Mouse (Mus musculus) CH12.LX (cell line): ENCODE data around the gene Sirt5. TPM values are rescaled to one million over a fixed set of nuclear protein-coding genes. Genes with fewer than 3 reads are reported as not detected.

ENCODE experiments used
- DNase-seq: peaks from one replicate; pipeline ENCODE4 v3.0.0-alpha.2; 2013; ENCODE audit errors: extremely low read depth
- H3K27ac ChIP-seq: 2 replicates; pipeline ENCODE4 v1.5.1; 2012; ENCODE audit warnings: low read depth, mild to moderate bottlenecking, control low read depth, moderate library complexity; ENCODE audit not compliant: insufficient read depth
- H3K27me3 ChIP-seq: replicated peaks from 2 replicates; pipeline ENCODE3; 2012; ENCODE audit warnings: inconsistent platforms
- H3K36me3 ChIP-seq, 2 experiments: replicated peaks in 1 of 2; 2 replicates each; pipeline versions ENCODE3 to v1.6.1; 2012; ENCODE audit warnings: inconsistent platforms in 1 of 2, low read length in 1 of 2, mild to moderate bottlenecking in 1 of 2, mixed read lengths in 1 of 2, moderate library complexity in 1 of 2; ENCODE audit not compliant: control insufficient read depth in 1 of 2, insufficient read depth in 1 of 2
- H3K4me1 ChIP-seq, 2 experiments: 2 replicates each; pipeline ENCODE4 v1.6.1; 2012; ENCODE audit warnings: inconsistent platforms in 1 of 2, moderate library complexity in 1 of 2; ENCODE audit not compliant: insufficient read depth in 2 of 2, control insufficient read depth in 1 of 2
- H3K4me2 ChIP-seq: 2 replicates; pipeline ENCODE4 v1.6.1; 2012; ENCODE audit warnings: low read depth, mild to moderate bottlenecking, control low read depth; ENCODE audit not compliant: poor library complexity, insufficient read depth, severe bottlenecking
- H3K4me3 ChIP-seq, 3 experiments: fragments of 150-350 bp in 1 of 3; sonication (generic) in 1 of 3; replicated peaks in 1 of 3; 2 replicates each; pipeline versions ENCODE3 to v1.5.1; 2011 to 2012; ENCODE audit warnings: low read depth in 2 of 3, low read length in 2 of 3, mild to moderate bottlenecking in 2 of 3, moderate library complexity in 2 of 3, control low read depth in 1 of 3, improper control_type of control experiment in 1 of 3, inconsistent platforms in 1 of 3, mixed read lengths in 1 of 3; ENCODE audit not compliant: poor library complexity in 1 of 3
- H3K79me2 ChIP-seq: replicated peaks from 2 replicates; pipeline ENCODE4 v1.6.1; 2012; ENCODE audit warnings: mild to moderate bottlenecking, moderate library complexity; ENCODE audit not compliant: control insufficient read depth, poor library complexity, insufficient read depth, severe bottlenecking; ENCODE audit errors: extremely low read depth
- H3K9ac ChIP-seq: 2 replicates; pipeline ENCODE4 v1.6.1; 2012; ENCODE audit warnings: low read depth, mild to moderate bottlenecking, control low read depth, moderate library complexity; ENCODE audit not compliant: insufficient read depth
- H3K9me3 ChIP-seq: replicated peaks from 2 replicates; pipeline ENCODE3; 2012; ENCODE audit warnings: low read length, inconsistent platforms, mixed read lengths
- BHLHE40 ChIP-seq: IDR thresholded peaks from 2 replicates; pipeline ENCODE4 v1.6.1; 2011; ENCODE audit warnings: mild to moderate bottlenecking, low read depth, low read length, improper control_type of control experiment
- CHD1 ChIP-seq: IDR thresholded peaks from 2 replicates; pipeline ENCODE4 v1.6.1; 2012; ENCODE audit warnings: low read depth, low read length, improper control_type of control experiment, inconsistent platforms
- E2F4 ChIP-seq: IDR thresholded peaks from 2 replicates; pipeline ENCODE4 v1.6.1; 2011; ENCODE audit warnings: low read depth, low read length, improper control_type of control experiment; ENCODE audit not compliant: insufficient replicate concordance
- ELF1 ChIP-seq: IDR thresholded peaks from 2 replicates; pipeline ENCODE4 v1.6.1; 2014; ENCODE audit warnings: low read depth, mild to moderate bottlenecking, inconsistent platforms, low read length, improper control_type of control experiment
- EP300 ChIP-seq: IDR thresholded peaks from 2 replicates; pipeline ENCODE4 v1.6.1; 2011; ENCODE audit warnings: low read length, improper control_type of control experiment
- ETS1 ChIP-seq: conservative IDR thresholded peaks from 2 replicates; pipeline ENCODE4 v1.6.1; 2012; ENCODE audit warnings: low read depth, mild to moderate bottlenecking, inconsistent platforms, low read length, improper control_type of control experiment, moderate library complexity
- GABPA ChIP-seq: IDR thresholded peaks from 2 replicates; pipeline ENCODE4 v1.6.1; 2012; ENCODE audit warnings: low read depth, low read length, improper control_type of control experiment, inconsistent platforms; ENCODE audit not compliant: insufficient replicate concordance
- HCFC1 ChIP-seq: IDR thresholded peaks from 2 replicates; pipeline ENCODE4 v1.6.1; 2012; ENCODE audit warnings: low read depth, mild to moderate bottlenecking, inconsistent platforms, low read length, improper control_type of control experiment
- IRF4 ChIP-seq: IDR thresholded peaks from 2 replicates; pipeline ENCODE4 v1.6.1; 2014; ENCODE audit warnings: low read depth, mild to moderate bottlenecking, inconsistent platforms, low read length, improper control_type of control experiment
- KAT2A ChIP-seq: IDR thresholded peaks from 2 replicates; pipeline ENCODE4 v1.6.1; 2012; ENCODE audit warnings: low read length, improper control_type of control experiment, inconsistent platforms; ENCODE audit not compliant: insufficient replicate concordance
- MAFK ChIP-seq: IDR thresholded peaks from 2 replicates; pipeline ENCODE4 v1.6.1; 2011; ENCODE audit warnings: low read length, improper control_type of control experiment; ENCODE audit not compliant: insufficient replicate concordance
- MAX ChIP-seq: IDR thresholded peaks from 2 replicates; pipeline ENCODE4 v1.6.1; 2011; ENCODE audit warnings: low read length, improper control_type of control experiment
- MAZ ChIP-seq: IDR thresholded peaks from 2 replicates; pipeline ENCODE4 v1.6.1; 2012; ENCODE audit warnings: low read depth, mild to moderate bottlenecking, inconsistent platforms, low read length, improper control_type of control experiment, moderate library complexity
- MXI1 ChIP-seq: IDR thresholded peaks from 2 replicates; pipeline ENCODE4 v1.6.1; 2011; ENCODE audit warnings: mild to moderate bottlenecking, low read depth, low read length, improper control_type of control experiment
- NELFE ChIP-seq: IDR thresholded peaks from 2 replicates; pipeline ENCODE4 v1.6.1; 2011; ENCODE audit warnings: low read depth, low read length, improper control_type of control experiment
- NRF1 ChIP-seq: IDR thresholded peaks from 2 replicates; pipeline ENCODE4 v1.6.1; 2014; ENCODE audit warnings: low read depth, mild to moderate bottlenecking, inconsistent platforms, low read length, improper control_type of control experiment, moderate library complexity
- PAX5 ChIP-seq: IDR thresholded peaks from 2 replicates; pipeline ENCODE4 v1.6.1; 2012; ENCODE audit warnings: low read length, inconsistent platforms, mixed read lengths
- POLR2A ChIP-seq: IDR thresholded peaks from 2 replicates; pipeline ENCODE4 v1.6.1; 2011; ENCODE audit warnings: low read depth, mild to moderate bottlenecking, improper control_type of control experiment, low read length
- RAD21 ChIP-seq: IDR thresholded peaks from 2 replicates; pipeline ENCODE4 v1.6.1; 2011; ENCODE audit warnings: low read depth, mild to moderate bottlenecking, low read length, improper control_type of control experiment, moderate library complexity
- SIN3A ChIP-seq: IDR thresholded peaks from 2 replicates; pipeline ENCODE4 v1.6.1; 2012; ENCODE audit warnings: low read length, improper control_type of control experiment, inconsistent platforms
- SMC3 ChIP-seq: IDR thresholded peaks from 2 replicates; pipeline ENCODE4 v1.6.1; 2011; ENCODE audit warnings: low read depth, low read length, improper control_type of control experiment
- UBTF ChIP-seq: IDR thresholded peaks from 2 replicates; pipeline ENCODE4 v1.6.1; 2012; ENCODE audit warnings: low read depth, mild to moderate bottlenecking, inconsistent platforms, low read length, improper control_type of control experiment, moderate library complexity
- USF2 ChIP-seq: conservative IDR thresholded peaks from 2 replicates; pipeline ENCODE4 v1.6.1; 2011; ENCODE audit warnings: low read depth, low read length, improper control_type of control experiment
- ZC3H11A ChIP-seq: IDR thresholded peaks from 2 replicates; pipeline ENCODE4 v1.6.1; 2012; ENCODE audit warnings: low read depth, mild to moderate bottlenecking, inconsistent platforms, low read length, improper control_type of control experiment
- ZMIZ1 ChIP-seq: IDR thresholded peaks from 2 replicates; pipeline ENCODE4 v1.6.1; 2012; ENCODE audit warnings: low read depth, mild to moderate bottlenecking, inconsistent platforms, low read length, improper control_type of control experiment
- dilution Hi-C: fragments of 300-500 bp; cut with MboI; formaldehyde crosslinking; loops from 2 replicates; pipeline ENCODE4 v1.14.3; 2020; ENCODE audit warnings: low sequenced_read_pairs; ENCODE audit not compliant: extremely low pct_unique_long_range_greater_than_20kb, extremely low pct_ligation_motif_present
- in situ Hi-C: fragments of 300-500 bp; cut with MboI; formaldehyde crosslinking; loops from 3 replicates; pipeline ENCODE4 v1.14.3; 2019; ENCODE audit warnings: low sequenced_read_pairs, low pct_ligation_motif_present, low pct_unique_long_range_greater_than_20kb, mixed read lengths
- polyA plus RNA-seq: library from polyadenylated mRNA; unstranded; fragments of >175 nt; gene quantifications from 2 replicates; pipeline ENCODE4 v1.2.1, GENCODE M21; 2012; ENCODE audit warnings: low read depth; ENCODE audit not compliant: insufficient read length
- total RNA-seq, 2 experiments: library from RNA; depleted of rRNA; stranded (reverse); fragments of 300-350 nt in 1 of 2; fragments of >200 nt in 1 of 2; gene quantifications; 2 replicates each; pipeline ENCODE4 v1.2.3; 2012 to 2014

Gene Sirt5
- total and polyA plus RNA-seq, 3 experiments, result 8.2 to 11.3 (median 9.3) TPM

- TF ChIP-seq IRF4 (no peak), SMC3 (no peak), ZMIZ1 (no peak), E2F4 (no peak), USF2 (no peak), GABPA (no peak), CHD1 (no peak), NRF1 (no peak), BHLHE40 (no peak), MXI1 (no peak), ELF1 (no peak), KAT2A (no peak), PAX5 (no peak), HCFC1 (no peak), POLR2A (no peak), SIN3A (no peak), ZC3H11A (no peak), ETS1 (no peak)
- H3K27me3 ChIP-seq, result no peaks in the 10 kb centered on the region
- H3K27ac ChIP-seq, result no peak overlapping the region
- in situ Hi-C loops (no loop called here), dilution Hi-C loops (no loop called here)
- H3K4me3 ChIP-seq, result no peak overlapping the region
- no peaks in the 10 kb centered on the region for H3K79me2 ChIP-seq
- H3K9me3 ChIP-seq, result no peaks in the 10 kb centered on the region
- H3K4me2 ChIP-seq, result no peak overlapping the region
- no peaks in the 10 kb centered on the region for H3K36me3 ChIP-seq
- DNase-seq, result no peak
- H3K4me1 ChIP-seq, result peaks cover 0 to 10% of the 10 kb centered on the region in 2 experiments; a peak in 2 of 4 replicates
- H3K9ac ChIP-seq, result no peak overlapping the region
These were observed 28.7 kb upstream of the Sirt5 start for GRCm38 (mm10) chr13:43336425-43337221.

GRCm38 (mm10) chr13:43338001-43338400 is 27.3 kb upstream of the Sirt5 start:
- no peaks in the 10 kb centered on the region for H3K9me3 ChIP-seq
- no peak overlapping the region for H3K9ac ChIP-seq
- dilution Hi-C loops, result no loop called here
- in situ Hi-C loops, result no loop called here
- no peak overlapping the region for H3K4me3 ChIP-seq
- no peak overlapping the region for H3K4me2 ChIP-seq
- H3K79me2 ChIP-seq, result no peaks in the 10 kb centered on the region
- no peak overlapping the region for H3K27ac ChIP-seq
- no peaks in the 10 kb centered on the region for H3K36me3 ChIP-seq
- no peak for DNase-seq
- peaks cover 0 to 10% of the 10 kb centered on the region in 2 experiments; a peak in 2 of 4 replicates for H3K4me1 ChIP-seq
- TF ChIP-seq RAD21 (no peak), MAX (no peak), EP300 (no peak), MAZ (no peak), UBTF (no peak), CHD1 (no peak), MAFK (no peak), SIN3A (no peak), ELF1 (no peak), NELFE (no peak), USF2 (no peak), NRF1 (no peak)
- TF ChIP-seq, all 38 proteins: peak for 0
- H3K27me3 ChIP-seq, result no peaks in the 10 kb centered on the region
